Mouse (Mus musculus): ENCODE measurements around the gene Btbd9. TPM values are rescaled to one million over a fixed set of nuclear protein-coding genes. Genes with fewer than 3 reads are reported as not detected.

The Btbd9 gene
- polyA plus RNA-seq, 1 experiment: 21.0 TPM

GRCm38 (mm10) chr17:30334257-30334656 lies 242.0 kb downstream of the Btbd9 start:
- H3K4me3 ChIP-seq (replicated peaks; ENCODE audit: control insufficient read depth, low read depth, low read length): no peak overlapping the region
- H3K4me1 ChIP-seq (ENCODE audit: control insufficient read depth, insufficient read depth, low read length): peaks cover 1% of the 10 kb centered on the region; the same call in 1 of the 2 replicates
- H3K27ac ChIP-seq (ENCODE audit: control insufficient read depth, insufficient read depth, low read depth, low read length, poor library complexity): no peak overlapping the region
- WGBS: 86% methylated on average over 6 of the region's 6 CpGs
- TF ChIP-seq POLR2A (IDR thresholded peaks at IDR 0.05; ENCODE audit: borderline replicate concordance, control insufficient read depth, low read depth, low read length): no peak

- TF ChIP-seq CTCF (IDR thresholded peaks at IDR 0.05; ENCODE audit: control insufficient read depth, insufficient read depth, low read length) (no peak), POLR2A (IDR thresholded peaks at IDR 0.05; ENCODE audit: borderline replicate concordance, control insufficient read depth, low read depth, low read length) (no peak)
- Histone ChIP-seq H3K4me3 (replicated peaks; ENCODE audit: control insufficient read depth, low read depth, low read length) (no peak overlapping the region), H3K27ac (ENCODE audit: control insufficient read depth, insufficient read depth, low read depth, low read length, poor library complexity) (no peak overlapping the region), H3K4me1 (ENCODE audit: control insufficient read depth, insufficient read depth, low read length) (peaks cover 1% of the 10 kb centered on the region; the same call in 1 of the 2 replicates)
- 79% methylated on average over 4 of the region's 4 CpGs for WGBS
Measured at GRCm38 (mm10) chr17:30333136-30333535, 243.2 kb downstream of the Btbd9 start.

GRCm38 (mm10) chr17:30331380-30331779 lies 244.9 kb downstream of the Btbd9 start:
- Histone ChIP-seq H3K4me1 (ENCODE audit: control insufficient read depth, insufficient read depth, low read length) (peaks cover 1% of the 10 kb centered on the region; the same call in 1 of the 2 replicates), H3K4me3 (replicated peaks; ENCODE audit: control insufficient read depth, low read depth, low read length) (no peak overlapping the region), H3K27ac (ENCODE audit: control insufficient read depth, insufficient read depth, low read depth, low read length, poor library complexity) (no peak overlapping the region)
- WGBS: 84% methylated on average over 6 of the region's 6 CpGs
- TF ChIP-seq CTCF (IDR thresholded peaks at IDR 0.05; ENCODE audit: control insufficient read depth, insufficient read depth, low read length) (no peak), POLR2A (IDR thresholded peaks at IDR 0.05; ENCODE audit: borderline replicate concordance, control insufficient read depth, low read depth, low read length) (no peak)

DNA sequence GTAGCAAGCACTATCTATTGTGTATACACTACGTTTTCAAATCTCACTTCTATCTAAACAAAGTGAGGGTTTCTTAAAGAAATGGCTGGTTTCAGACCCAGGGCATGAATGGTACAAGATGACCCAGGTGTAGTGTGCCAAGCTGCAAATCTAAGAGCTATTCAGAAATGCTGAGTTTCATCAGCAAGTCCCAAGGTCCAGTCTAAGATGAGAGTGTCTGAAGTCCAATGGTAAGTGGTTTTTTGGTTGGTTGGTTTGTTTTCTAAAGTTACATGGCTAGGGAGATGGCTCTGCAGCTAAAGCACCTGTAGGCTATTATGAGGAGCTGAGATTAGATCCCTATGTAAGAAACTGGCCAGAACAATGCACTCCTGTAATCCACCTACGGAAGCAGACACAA lies 246.8 kb downstream of the Btbd9 start:
- Histone ChIP-seq H3K27ac (ENCODE audit: control insufficient read depth, insufficient read depth, low read depth, low read length, poor library complexity) (no peak overlapping the region), H3K4me1 (ENCODE audit: control insufficient read depth, insufficient read depth, low read length) (no peaks in the 10 kb centered on the region), H3K4me3 (replicated peaks; ENCODE audit: control insufficient read depth, low read depth, low read length) (no peak overlapping the region)
- TF ChIP-seq CTCF (IDR thresholded peaks at IDR 0.05; ENCODE audit: control insufficient read depth, insufficient read depth, low read length) (no peak), POLR2A (IDR thresholded peaks at IDR 0.05; ENCODE audit: borderline replicate concordance, control insufficient read depth, low read depth, low read length) (no peak)
- WGBS: 82% methylated on average over 2 of the region's 2 CpGs

DNA sequence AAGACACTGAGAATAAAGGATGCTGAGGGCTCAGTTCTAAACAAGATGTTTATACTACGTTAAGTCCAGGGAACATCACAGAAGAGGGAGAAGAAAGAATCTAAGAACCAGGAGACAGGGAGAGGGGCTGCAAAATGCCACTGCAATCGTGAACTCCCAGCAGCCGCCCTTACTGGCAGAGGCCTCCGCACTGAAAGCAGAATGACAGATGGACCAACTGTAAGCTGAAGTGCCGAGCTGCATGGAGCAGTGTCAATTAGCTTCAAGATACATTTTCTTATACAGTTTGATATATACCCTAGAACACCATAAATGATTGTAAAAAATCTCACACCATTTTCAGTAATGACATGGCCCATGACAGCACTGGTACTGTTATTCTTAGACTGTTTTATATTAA lies 247.4 kb downstream of the Btbd9 start:
- TF ChIP-seq POLR2A (IDR thresholded peaks at IDR 0.05; ENCODE audit: borderline replicate concordance, control insufficient read depth, low read depth, low read length) (no peak), CTCF (IDR thresholded peaks at IDR 0.05; ENCODE audit: control insufficient read depth, insufficient read depth, low read length) (no peak)
- WGBS: 84% methylated on average over 5 of the region's 5 CpGs
- no peak overlapping the region for H3K27ac ChIP-seq (ENCODE audit: control insufficient read depth, insufficient read depth, low read depth, low read length, poor library complexity)
- H3K4me1 ChIP-seq (ENCODE audit: control insufficient read depth, insufficient read depth, low read length): no peaks in the 10 kb centered on the region
- no peak overlapping the region for H3K4me3 ChIP-seq (replicated peaks; ENCODE audit: control insufficient read depth, low read depth, low read length)

- Histone ChIP-seq H3K4me1 (ENCODE audit: control insufficient read depth, insufficient read depth, low read length) (no peaks in the 10 kb centered on the region), H3K27ac (ENCODE audit: control insufficient read depth, insufficient read depth, low read depth, low read length, poor library complexity) (no peak overlapping the region), H3K4me3 (replicated peaks; ENCODE audit: control insufficient read depth, low read depth, low read length) (no peak overlapping the region)
- 14% methylated on average over 1 of the region's 1 CpGs for WGBS
- TF ChIP-seq CTCF (IDR thresholded peaks at IDR 0.05; ENCODE audit: control insufficient read depth, insufficient read depth, low read length) (no peak), POLR2A (IDR thresholded peaks at IDR 0.05; ENCODE audit: borderline replicate concordance, control insufficient read depth, low read depth, low read length) (no peak)
Measured at GRCm38 (mm10) chr17:30326906-30327305, 249.4 kb downstream of the Btbd9 start.

DNA sequence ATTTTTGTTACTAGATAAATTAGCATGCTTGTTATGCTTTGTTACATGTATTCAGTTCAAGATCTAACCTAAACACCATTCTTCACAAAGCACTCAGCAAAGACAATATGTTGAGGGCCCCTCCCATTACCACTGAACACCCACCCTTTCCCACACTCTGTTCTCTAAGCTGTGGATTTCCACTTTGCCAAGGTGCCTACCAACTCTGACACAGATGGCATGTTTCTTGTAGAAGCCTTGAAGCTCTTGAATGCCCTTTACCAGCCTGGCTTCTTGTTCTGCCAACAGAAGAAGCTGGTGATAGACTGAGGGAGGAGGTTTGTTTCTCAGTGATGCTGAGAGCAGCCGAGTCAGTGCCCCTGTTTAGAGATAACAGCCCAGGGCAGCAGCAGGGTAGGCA lies 256.0 kb downstream of the Btbd9 start:
- no peak overlapping the region for H3K27ac ChIP-seq (ENCODE audit: control insufficient read depth, insufficient read depth, low read depth, low read length, poor library complexity)
- no peak for TF ChIP-seq CTCF (IDR thresholded peaks at IDR 0.05; ENCODE audit: control insufficient read depth, insufficient read depth, low read length)
- TF ChIP-seq POLR2A (IDR thresholded peaks at IDR 0.05; ENCODE audit: borderline replicate concordance, control insufficient read depth, low read depth, low read length): no peak
- WGBS: 63% methylated on average over 1 of the region's 1 CpGs
- H3K4me1 ChIP-seq (ENCODE audit: control insufficient read depth, insufficient read depth, low read length): no peaks in the 10 kb centered on the region; the same call in 1 of the 2 replicates
- no peak overlapping the region for H3K4me3 ChIP-seq (replicated peaks; ENCODE audit: control insufficient read depth, low read depth, low read length)

DNA sequence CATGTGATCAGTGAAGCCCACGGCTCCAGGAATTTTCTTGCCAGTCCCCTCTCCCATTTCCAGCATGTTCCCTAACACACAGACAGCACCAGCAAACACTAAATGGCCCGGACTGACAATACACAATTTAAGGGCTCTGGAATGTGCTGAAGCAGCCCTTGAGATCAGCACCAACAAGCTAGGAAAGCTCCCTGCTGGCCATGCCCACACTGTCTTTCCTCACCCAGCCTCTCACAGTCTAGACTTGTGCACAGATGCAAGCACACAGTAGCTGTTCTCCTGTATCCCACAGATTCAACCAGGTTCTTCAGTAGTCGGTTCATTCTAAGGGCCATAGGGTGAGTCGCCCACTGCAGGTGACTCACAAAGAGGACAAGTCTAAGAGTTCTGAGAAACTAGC lies 263.6 kb downstream of the Btbd9 start:
- Histone ChIP-seq H3K4me1 (ENCODE audit: control insufficient read depth, insufficient read depth, low read length) (no peaks in the 10 kb centered on the region), H3K4me3 (replicated peaks; ENCODE audit: control insufficient read depth, low read depth, low read length) (no peak overlapping the region), H3K27ac (ENCODE audit: control insufficient read depth, insufficient read depth, low read depth, low read length, poor library complexity) (no peak overlapping the region)
- no peak for TF ChIP-seq CTCF (IDR thresholded peaks at IDR 0.05; ENCODE audit: control insufficient read depth, insufficient read depth, low read length)
- TF ChIP-seq POLR2A (IDR thresholded peaks at IDR 0.05; ENCODE audit: borderline replicate concordance, control insufficient read depth, low read depth, low read length): no peak
- WGBS: 83% methylated on average over 4 of the region's 4 CpGs

DNA sequence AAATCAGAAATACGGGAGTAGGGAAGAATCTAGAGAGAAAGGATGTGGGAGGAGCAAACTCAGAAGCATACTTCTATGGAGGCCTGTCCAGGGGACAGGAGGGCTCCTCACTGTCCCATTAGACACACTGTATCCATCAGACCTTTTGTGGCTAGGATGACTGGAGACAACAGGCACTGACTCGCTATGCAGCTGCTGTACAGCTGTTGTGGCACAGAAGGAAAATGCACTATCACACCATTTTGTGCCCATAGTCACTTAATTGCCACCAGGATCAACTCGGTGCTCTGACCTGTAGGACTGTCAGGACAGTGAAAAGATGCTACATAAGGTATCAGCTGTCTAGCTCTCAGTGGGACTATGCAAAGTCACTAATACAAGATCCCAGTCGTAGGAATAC lies 266.7 kb downstream of the Btbd9 start:
- Histone ChIP-seq H3K4me3 (replicated peaks; ENCODE audit: control insufficient read depth, low read depth, low read length) (no peak overlapping the region), H3K4me1 (ENCODE audit: control insufficient read depth, insufficient read depth, low read length) (no peaks in the 10 kb centered on the region), H3K27ac (ENCODE audit: control insufficient read depth, insufficient read depth, low read depth, low read length, poor library complexity) (no peak overlapping the region)
- 85% methylated on average over 4 of the region's 4 CpGs for WGBS
- no peak for TF ChIP-seq POLR2A (IDR thresholded peaks at IDR 0.05; ENCODE audit: borderline replicate concordance, control insufficient read depth, low read depth, low read length)
- TF ChIP-seq CTCF (IDR thresholded peaks at IDR 0.05; ENCODE audit: control insufficient read depth, insufficient read depth, low read length): no peak
